In the genomic region with DNA sequence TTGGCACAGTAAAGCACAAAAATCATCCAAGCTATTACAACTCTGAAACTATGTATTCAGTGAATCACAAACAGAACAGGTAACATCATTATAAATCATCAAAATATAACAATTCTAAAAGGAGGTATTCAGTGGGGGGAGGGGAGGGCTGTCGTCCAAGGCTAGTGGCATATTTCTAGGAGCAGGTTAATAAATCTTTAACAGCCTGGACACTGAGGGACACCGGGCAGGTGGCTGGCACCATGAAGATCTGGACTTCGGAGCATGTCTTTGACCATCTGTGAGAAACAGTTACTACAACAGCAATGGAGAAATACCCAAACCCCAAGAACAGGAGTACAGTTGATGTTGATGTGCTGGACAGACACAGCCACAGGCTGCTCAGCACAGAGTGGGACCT, we compare ENCODE assay signal across 26 mouse cellular contexts. TPM values are rescaled to one million over a fixed set of nuclear protein-coding genes. Genes with fewer than 3 reads are reported as not detected.
A peak's percentile ranks its signal among the peaks of the same experiment; 100 is the strongest.
DNase-seq lines count a peak whose midpoint lies in the region; ATAC-seq and TF ChIP-seq lines count a peak whose summit lies in the region.
"Had no signal": no experiment of that assay in that cellular context is flagged by ENCODE, and none has a peak within 500 bp of the region (broad histone marks: within the 10 kb centered on the region; RNA-seq: fewer than 3 reads in every experiment).

No protein-coding gene starts in this region.

- no peaks in the 10 kb centered on the region for H3K4me1 ChIP-seq in kidney, embryonic 14.5 days (ENCODE audit: control insufficient read depth, insufficient read depth, low read length)
- H3K4me1 ChIP-seq in liver, adult 2 months (ENCODE audit: control insufficient read depth, insufficient read depth, low read length): peaks cover 32% of the 10 kb centered on the region
- H3K4me1 ChIP-seq: embryonic facial prominence, embryonic 13.5 days; forebrain, embryonic 12.5 days; heart, embryonic 12.5 days; hindbrain, embryonic 10.5 days had no signal

- no peak overlapping the region for H3K4me3 ChIP-seq in kidney, embryonic 14.5 days (ENCODE audit: low read length)
- H3K4me3 ChIP-seq in liver, adult 2 months (ENCODE audit: insufficient read depth, low read depth, low read length): no peak overlapping the region
- H3K4me3 ChIP-seq: embryonic facial prominence, embryonic 13.5 days; forebrain, embryonic 12.5 days; heart, embryonic 12.5 days; hindbrain, embryonic 10.5 days had no signal

- H3K36me3 ChIP-seq in kidney, embryonic 14.5 days (ENCODE audit: control insufficient read depth, insufficient read depth, low read length): no peaks in the 10 kb centered on the region
- H3K36me3 ChIP-seq in liver, adult 2 months (ENCODE audit: control insufficient read depth, insufficient read depth, low read length): peaks cover 4% of the 10 kb centered on the region
- H3K36me3 ChIP-seq: embryonic facial prominence, embryonic 13.5 days; forebrain, embryonic 12.5 days; heart, embryonic 12.5 days; hindbrain, embryonic 10.5 days had no signal

- no peaks in the 10 kb centered on the region for H3K79me2 ChIP-seq in liver, adult 2 months (ENCODE audit: control insufficient read depth, insufficient read depth, low read length)

- WGBS in kidney, embryonic 14.5 days: 68% methylated on average over 3 of the region's 3 CpGs
- WGBS in liver, adult 2 months: 21% methylated on average over 3 of the region's 3 CpGs

- H3K9ac ChIP-seq in kidney, embryonic 14.5 days (ENCODE audit: low read depth, low read length): no peak overlapping the region
- no peak overlapping the region for H3K9ac ChIP-seq in liver, adult 2 months (ENCODE audit: low read depth, low read length)
- H3K9ac ChIP-seq: embryonic facial prominence, embryonic 13.5 days; forebrain, embryonic 12.5 days; heart, embryonic 12.5 days had no signal

- TF ChIP-seq CTCF in liver, adult 2 months (IDR thresholded peaks at IDR 0.05; ENCODE audit: low read depth, low read length): no peak

- H3K4me2 ChIP-seq in kidney, embryonic 14.5 days (replicated peaks; ENCODE audit: low read depth, low read length): no peak overlapping the region
- H3K4me2 ChIP-seq: embryonic facial prominence, embryonic 13.5 days; forebrain, embryonic 12.5 days; heart, embryonic 12.5 days had no signal

- peak; percentile 78 for DNase-seq in kidney, adult 11 months
- peak; percentile 95 for DNase-seq in liver, adult 2 months (ENCODE audit: extremely low read depth, low read depth, low spot score)
- no peak for DNase-seq in liver
- DNase-seq in kidney, postnatal 14 days: peak; percentile 47
- no peak for DNase-seq in right cerebral cortex, postnatal 14 days
- DNase-seq: adrenal gland, postnatal 10 days; cerebellum, adult 11 months; cerebellum, adult 9-10 months; cerebellum, postnatal 36 days; gastrocnemius, postnatal 14 days had no signal

- H3K27ac ChIP-seq in kidney, embryonic 14.5 days (ENCODE audit: low read depth, low read length): no peak overlapping the region
- H3K27ac ChIP-seq in liver, adult 2 months (replicated peaks; ENCODE audit: insufficient read depth, low read depth, low read length): peak overlapping the region; percentile 88
- H3K27ac ChIP-seq: embryonic facial prominence, embryonic 13.5 days; forebrain, embryonic 12.5 days; hindbrain, embryonic 10.5 days had no signal

- H3K9me3 ChIP-seq in kidney, embryonic 14.5 days (ENCODE audit: control insufficient read depth, low read length): no peaks in the 10 kb centered on the region
- H3K9me3 ChIP-seq: embryonic facial prominence, embryonic 13.5 days; forebrain, embryonic 12.5 days; heart, embryonic 12.5 days; hindbrain, embryonic 10.5 days had no signal

- H3K27me3 ChIP-seq in kidney, embryonic 14.5 days (ENCODE audit: control insufficient read depth, insufficient read depth, low read length): no peaks in the 10 kb centered on the region
- no peaks in the 10 kb centered on the region for H3K27me3 ChIP-seq in liver, adult 2 months (ENCODE audit: control insufficient read depth, insufficient read depth, low read length)
- H3K27me3 ChIP-seq: embryonic facial prominence, embryonic 13.5 days; forebrain, embryonic 12.5 days; heart, embryonic 12.5 days had no signal

- ATAC-seq in kidney, embryonic 14.5 days (ENCODE audit: low FRiP score, low TSS enrichment): no peak
- no peak for ATAC-seq in inflammation-experienced regulatory T-cells, adult 6 months
- ATAC-seq: forebrain, embryonic 16.5 days had no signal

- TF ChIP-seq POLR2A in liver, adult 2 months (IDR thresholded peaks at IDR 0.05; ENCODE audit: extremely low read depth, insufficient read depth, low read length): no peak

RNA-seq across cellular contexts. Expression of gene Akr1d1, which starts 11.2 kb away (rescaled TPM):
- polyA plus RNA-seq in kidney, embryonic 14.5 days (2014; fragmentation: Nextera tagmentation; extraction: Ambion mirVana): 0.08 TPM in 1 of 2 replicates, not detected in the other
- total RNA-seq in liver, adult 2 months (2014; rRNA removed): 234 and 301 TPM in 2 replicates
- 73.2 and 89.2 TPM in 2 replicates for polyA plus RNA-seq in liver, adult 2 months (2012; rRNA removed)
- not detected for polyA plus RNA-seq in inflammation-experienced regulatory T-cells, adult 6 months (2017; shearing (Covaris generic))
- total RNA-seq: gastrocnemius, adult 18-20 months; gastrocnemius, postnatal 14 days; granulocyte monocyte progenitor cell, adult 5-6 weeks; heart, adult 8-10 months; heart, postnatal 25 days; MEL had no signal
- polyA plus RNA-seq: brain, embryonic 14.5 days; C2C12; embryonic facial prominence, embryonic 13.5 days; forebrain, embryonic 12.5 days; forebrain, embryonic 16.5 days; frontal cortex, adult 2 months; heart, embryonic 12.5 days; heart, embryonic 16.5 days; hindbrain, embryonic 10.5 days had no signal

Comparison
In these comparisons a context has a peak if more than half of its experiments do, and no peak if none do; other contexts are left out.
1. DNase-seq: peak in kidney, adult 11 months (single experiment), liver, adult 2 months (single experiment) and kidney, postnatal 14 days (single experiment); none in liver (single experiment) and right cerebral cortex, postnatal 14 days (single experiment).
2. RNA of gene Akr1d1, which starts 11.2 kb away (polyA plus RNA-seq): 73.2 to 89.2 TPM in liver, adult 2 months; 0.08 TPM in kidney, embryonic 14.5 days and not detected in inflammation-experienced regulatory T-cells, adult 6 months; every median in the first group is over 10 times any median in the second.